Mouse (Mus musculus): Measurements from ENCODE around the gene C1galt1c1. TPM values are rescaled to one million over a fixed set of nuclear protein-coding genes. Genes with fewer than 3 reads are reported as not detected.

Gene C1galt1c1
- total RNA-seq (2022), result 10 to 100 TPM in 3 of 4 experiments, 1 to 10 TPM in 1; 9.0 to 15.3 (median 11.0) TPM

GRCm38 (mm10) chrX:38634801-38635637 is at the start of gene C1galt1c1:
C1galt1c1 (minus strand) TSS chrX:38635087.
- peak; percentile 86 for DNase-seq (ENCODE audit: low spot score)

- DNase-seq (ENCODE audit: low spot score), result no peak
Observed at GRCm38 (mm10) chrX:38681972-38682371, 47.1 kb upstream of the C1galt1c1 start.

- DNase-seq (ENCODE audit: low spot score), result no peak
Observed at GRCm38 (mm10) chrX:38669111-38669903, 34.4 kb upstream of the C1galt1c1 start.

- DNase-seq (ENCODE audit: low spot score), result no peak
Observed at GRCm38 (mm10) chrX:38656206-38656883, 21.5 kb upstream of the C1galt1c1 start.

GRCm38 (mm10) chrX:38654681-38655080 is 19.8 kb upstream of the C1galt1c1 start:
- no peak for DNase-seq (ENCODE audit: low spot score)

GRCm38 (mm10) chrX:38653181-38653580 is 18.3 kb upstream of the C1galt1c1 start:
- DNase-seq (ENCODE audit: low spot score), result no peak

GRCm38 (mm10) chrX:38651167-38651566 is 16.3 kb upstream of the C1galt1c1 start:
- no peak for DNase-seq (ENCODE audit: low spot score)

GRCm38 (mm10) chrX:38650404-38651039 is 15.6 kb upstream of the C1galt1c1 start:
- DNase-seq (ENCODE audit: low spot score), result no peak

GRCm38 (mm10) chrX:38642183-38642582 is 7.3 kb upstream of the C1galt1c1 start:
- DNase-seq (ENCODE audit: low spot score), result no peak

- no peak for DNase-seq (ENCODE audit: low spot score)
Observed at GRCm38 (mm10) chrX:38641435-38641834, 6.5 kb upstream of the C1galt1c1 start.

GRCm38 (mm10) chrX:38635638-38635931 is 698 bp upstream of the C1galt1c1 start:
- DNase-seq (ENCODE audit: low spot score), result no peak

- DNase-seq (ENCODE audit: low spot score), result peak; percentile 6
Observed at GRCm38 (mm10) chrX:38600995-38601369, 33.9 kb downstream of the C1galt1c1 start.

- DNase-seq (ENCODE audit: low spot score), result peak; percentile 75
Observed at GRCm38 (mm10) chrX:38600177-38600994, 34.5 kb downstream of the C1galt1c1 start, which contains the start of gene Mcts1. Mcts1 (plus strand) TSS chrX:38600578.

GRCm38 (mm10) chrX:38593180-38593889 is 41.6 kb downstream of the C1galt1c1 start:
- no peak for DNase-seq (ENCODE audit: low spot score)

- DNase-seq (ENCODE audit: low spot score), result no peak
Observed at GRCm38 (mm10) chrX:38591749-38592148, 43.1 kb downstream of the C1galt1c1 start.

GRCm38 (mm10) chrX:38589827-38590226 is 45.1 kb downstream of the C1galt1c1 start:
- DNase-seq (ENCODE audit: low spot score), result no peak

GRCm38 (mm10) chrX:38583261-38583660 is 51.6 kb downstream of the C1galt1c1 start:
- no peak for DNase-seq (ENCODE audit: low spot score)

GRCm38 (mm10) chrX:38581140-38581539 is 53.7 kb downstream of the C1galt1c1 start:
- no peak for DNase-seq (ENCODE audit: low spot score)

All from heart, adult 8-10 months (tissue).